Mouse (Mus musculus): ENCODE data around the gene Rab37. TPM values are rescaled to one million over a fixed set of nuclear protein-coding genes. Genes with fewer than 3 reads are reported as not detected.

The Rab37 gene
- total RNA-seq, 4 experiments from 2014 or later: 0.13 to 0.15 TPM; not detected in 2

DNA sequence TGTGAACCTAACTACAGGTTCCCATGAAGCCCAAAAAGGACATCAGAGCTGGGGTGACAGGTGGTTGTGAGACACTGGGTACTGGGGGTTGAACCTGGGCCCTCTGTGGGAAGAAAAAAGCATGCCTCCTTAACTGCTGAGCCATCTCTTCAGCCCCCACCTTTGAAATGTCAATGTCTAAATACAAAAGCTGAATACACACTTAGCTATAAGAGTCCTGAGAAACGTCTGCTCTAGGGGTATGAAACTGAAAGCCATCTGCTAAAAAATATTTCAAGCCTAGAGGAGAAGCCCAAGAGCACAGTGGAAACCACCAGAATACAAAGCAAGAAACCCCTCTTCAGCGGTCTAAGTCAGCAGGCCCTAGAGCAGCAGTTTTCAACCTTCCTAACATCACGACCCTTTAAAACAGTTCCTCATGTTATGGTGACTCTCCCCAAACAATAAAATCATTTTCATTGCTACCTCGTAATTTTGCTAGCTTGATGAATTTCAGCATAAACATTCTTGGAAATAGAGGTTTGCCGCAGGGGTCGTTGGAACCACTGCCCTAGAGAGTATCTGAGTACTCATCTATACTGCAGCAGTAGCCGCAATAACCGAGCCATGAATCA is 40.6 kb downstream of the Rab37 start:
- no peak for DNase-seq (ENCODE audit: low spot score in 2 of 2)

DNA sequence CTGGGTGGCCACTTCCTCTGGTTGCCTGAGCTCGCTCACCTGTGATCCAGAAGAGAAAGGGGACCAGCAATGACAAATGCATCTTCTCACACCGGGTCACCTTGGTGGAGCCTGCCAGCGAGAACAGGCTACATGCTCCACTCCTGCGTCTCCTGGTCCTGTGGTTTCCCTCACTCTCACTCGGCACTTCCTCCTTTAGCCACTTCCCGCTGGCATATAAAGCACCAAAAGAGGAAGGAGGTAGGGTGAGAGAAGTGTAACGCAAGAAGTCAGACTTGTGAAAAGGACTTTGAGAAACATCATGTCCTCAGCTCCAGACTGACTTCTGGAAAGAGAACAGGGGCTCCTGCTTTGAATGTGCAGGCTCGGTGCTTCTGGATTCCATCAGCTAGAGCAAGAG is 42.6 kb downstream of the Rab37 start, which contains the start of gene Cd300lf:
TSS of gene Cd300lf (minus strand) at position 193 of the 400 bp plus-strand sequence.
- no peak for DNase-seq (ENCODE audit: low spot score in 2 of 2)

DNA sequence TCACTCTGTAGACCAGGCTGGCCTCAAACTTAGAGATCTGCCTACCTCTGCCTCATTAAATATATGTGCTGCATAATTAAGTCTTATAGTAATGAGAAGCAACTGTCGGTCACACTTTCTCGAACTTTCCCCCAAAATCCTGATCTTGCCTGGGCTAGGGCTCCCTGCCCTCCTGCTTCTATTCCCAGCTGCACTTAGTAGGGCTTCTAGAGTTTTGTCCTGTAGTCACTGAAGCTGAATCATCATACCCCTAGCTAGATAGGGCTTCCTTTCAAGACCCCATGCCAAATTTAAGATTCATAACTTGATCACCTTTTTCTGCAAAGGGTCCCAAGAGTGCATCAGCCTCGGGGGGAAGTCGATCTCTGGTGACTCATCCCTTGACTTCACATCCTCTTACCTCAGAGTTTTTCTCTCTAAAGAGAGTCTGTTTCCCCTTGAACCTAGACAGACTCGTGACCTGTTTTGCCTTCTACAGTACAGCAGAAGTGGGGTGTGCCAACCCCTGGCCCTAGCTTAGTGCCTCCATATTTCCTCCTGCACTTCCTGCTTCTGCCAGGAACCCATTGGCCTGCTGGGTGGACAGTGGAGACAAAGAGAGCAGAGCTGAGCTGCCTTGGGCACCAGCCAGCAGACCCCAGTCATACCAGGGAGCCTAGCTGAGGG is 47.5 kb downstream of the Rab37 start:
- DNase-seq (ENCODE audit: low spot score in 2 of 2): no peak

DNA sequence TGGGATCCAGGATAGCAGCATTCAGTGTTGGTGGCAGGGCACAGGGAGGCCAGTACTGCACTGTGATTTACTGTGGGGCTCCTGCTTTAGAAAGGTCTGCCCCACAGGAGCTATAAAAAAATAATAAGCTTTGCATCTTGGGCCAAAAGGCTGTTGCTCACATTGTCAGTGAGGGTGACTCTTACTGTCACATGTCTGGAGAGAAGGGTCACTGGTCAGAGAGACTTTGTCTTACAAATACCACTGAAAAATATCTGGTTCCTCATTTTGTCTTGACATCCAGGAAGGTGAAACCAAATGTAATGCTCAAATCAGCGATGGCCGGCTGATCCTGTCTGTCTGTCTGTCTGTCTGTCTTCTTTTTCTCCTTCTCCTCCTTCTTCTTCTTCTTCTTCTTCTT is 50.7 kb downstream of the Rab37 start:
- DNase-seq (ENCODE audit: low spot score in 2 of 2): no peak

DNA sequence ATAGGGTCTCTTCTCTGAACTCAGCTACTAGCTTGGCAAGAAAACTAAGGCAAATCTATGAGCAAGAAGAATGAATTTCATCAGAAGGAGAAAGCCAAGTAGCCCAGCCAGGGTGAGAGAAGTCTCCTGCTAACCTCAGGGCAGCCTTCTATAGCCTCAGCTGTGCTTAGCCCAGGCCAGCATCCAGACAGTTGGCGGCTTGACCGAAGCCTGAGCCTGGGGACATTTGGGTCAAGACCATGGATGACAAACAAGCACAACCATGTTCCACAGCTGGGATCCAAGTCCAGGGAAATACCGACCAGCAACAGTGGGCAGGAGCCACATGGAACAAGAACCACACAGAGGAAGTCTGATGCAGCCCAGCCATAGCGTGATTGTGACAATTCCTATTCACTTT is 56.6 kb downstream of the Rab37 start:
- no peak for DNase-seq (ENCODE audit: low spot score in 2 of 2)

DNA sequence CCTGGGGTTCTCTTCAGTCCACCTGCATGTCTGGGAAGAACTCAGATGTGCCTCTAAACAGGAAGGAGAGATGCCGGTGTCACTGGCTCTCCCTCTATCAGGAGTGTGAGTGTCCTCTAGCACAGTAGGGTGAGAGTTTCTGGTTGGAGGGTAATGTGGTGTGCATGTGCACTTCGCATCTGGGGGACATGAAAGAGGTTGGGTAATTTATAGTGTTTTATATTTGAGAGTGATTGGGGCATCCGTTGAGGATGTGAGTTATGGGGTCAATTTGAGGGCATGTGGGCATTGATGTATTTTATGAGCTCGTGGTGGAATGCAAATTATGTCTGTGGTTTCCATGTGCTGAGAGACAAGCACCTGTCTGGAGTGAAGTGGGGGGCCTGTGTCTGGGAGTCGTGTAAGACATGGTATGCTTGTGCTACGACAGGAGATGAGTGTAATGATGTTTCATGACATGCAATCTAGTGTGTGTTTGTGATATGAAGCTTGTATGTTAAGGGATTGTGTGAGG is 59.6 kb downstream of the Rab37 start:
- no peak for DNase-seq (ENCODE audit: low spot score in 2 of 2)

DNA sequence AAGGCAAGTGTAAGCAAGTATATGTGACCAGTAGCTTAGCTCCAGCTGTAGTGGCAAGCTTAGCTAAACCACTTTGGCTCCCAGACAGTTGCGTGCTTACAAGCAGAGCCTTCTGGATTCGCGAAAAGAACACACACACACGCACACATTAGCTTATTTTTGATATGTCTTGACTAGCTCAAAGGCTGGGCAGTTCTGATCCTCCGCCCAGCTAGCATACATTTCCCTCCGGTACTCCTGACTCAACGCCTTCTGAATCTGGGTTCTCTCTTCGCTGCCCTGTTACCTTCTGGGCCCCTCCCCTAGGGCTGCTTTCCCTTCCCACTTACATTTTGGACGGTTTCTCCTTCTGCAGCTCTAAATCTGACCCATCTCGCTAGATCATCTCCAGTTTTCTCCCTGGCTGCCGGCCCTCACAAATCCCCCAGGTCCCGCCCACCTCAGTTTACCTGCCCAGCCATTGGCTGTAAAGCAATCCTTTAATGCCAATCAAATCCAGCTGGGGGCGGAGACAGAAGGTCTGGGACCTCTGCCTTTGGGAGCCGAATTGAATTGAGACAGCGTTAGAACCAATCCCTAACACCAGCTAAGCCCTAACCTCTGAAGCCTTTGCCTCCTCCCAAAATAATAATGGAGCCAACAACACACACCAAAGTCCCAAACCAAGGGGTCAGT is 60.7 kb downstream of the Rab37 start:
- no peak for DNase-seq (ENCODE audit: low spot score in 2 of 2)

DNA sequence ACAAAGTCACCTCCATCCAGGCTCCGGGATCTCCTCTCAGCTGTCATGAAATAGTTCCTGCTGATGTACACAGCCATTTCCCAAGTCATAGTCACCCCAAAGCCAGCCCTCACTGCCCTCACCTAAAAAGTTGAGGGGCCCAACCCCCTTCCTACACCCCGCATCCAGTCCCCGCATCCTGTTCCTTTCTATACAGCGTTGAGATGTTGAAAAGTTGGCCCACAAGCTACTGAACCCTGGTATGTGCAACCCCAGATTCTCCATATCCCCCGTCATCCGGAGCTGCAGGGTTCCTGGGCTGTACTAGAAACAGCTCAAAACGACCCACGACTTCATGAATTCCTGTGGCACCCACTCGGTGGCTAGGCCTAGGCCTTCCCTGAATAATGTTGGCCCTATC is 61.9 kb downstream of the Rab37 start:
- DNase-seq (ENCODE audit: low spot score in 2 of 2): no peak

DNA sequence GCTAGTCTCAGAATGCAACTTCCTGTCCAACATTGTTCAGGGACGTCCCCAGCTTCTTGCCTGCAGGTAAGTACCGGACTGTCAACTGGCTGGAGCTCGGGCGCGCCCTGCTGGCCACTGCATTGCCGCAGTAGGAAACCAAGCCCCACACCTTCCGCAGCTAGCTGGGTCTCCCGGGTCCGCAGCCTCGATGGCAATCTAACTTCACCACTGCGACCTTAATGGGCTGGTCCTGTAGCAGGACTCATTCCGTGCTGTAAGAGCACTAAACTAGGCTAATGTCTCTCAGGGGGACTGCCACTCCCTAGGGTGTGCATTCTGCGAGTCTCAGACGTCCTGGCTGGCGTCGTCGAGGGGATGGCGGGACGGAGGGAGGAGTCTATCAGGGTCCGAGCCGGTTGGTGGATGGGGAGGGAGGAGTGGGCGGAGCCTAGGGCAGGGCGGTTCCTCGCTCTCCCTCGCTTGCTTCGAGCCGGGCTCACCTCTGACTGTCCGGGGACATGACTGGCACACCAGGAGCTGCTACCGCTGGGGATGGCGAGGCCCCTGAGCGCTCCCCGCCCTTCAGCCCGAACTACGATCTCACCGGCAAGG is 62.6 kb downstream of the Rab37 start:
- DNase-seq (ENCODE audit: low spot score in 2 of 2): peak in 1 of 2 experiments; percentile 52

DNA sequence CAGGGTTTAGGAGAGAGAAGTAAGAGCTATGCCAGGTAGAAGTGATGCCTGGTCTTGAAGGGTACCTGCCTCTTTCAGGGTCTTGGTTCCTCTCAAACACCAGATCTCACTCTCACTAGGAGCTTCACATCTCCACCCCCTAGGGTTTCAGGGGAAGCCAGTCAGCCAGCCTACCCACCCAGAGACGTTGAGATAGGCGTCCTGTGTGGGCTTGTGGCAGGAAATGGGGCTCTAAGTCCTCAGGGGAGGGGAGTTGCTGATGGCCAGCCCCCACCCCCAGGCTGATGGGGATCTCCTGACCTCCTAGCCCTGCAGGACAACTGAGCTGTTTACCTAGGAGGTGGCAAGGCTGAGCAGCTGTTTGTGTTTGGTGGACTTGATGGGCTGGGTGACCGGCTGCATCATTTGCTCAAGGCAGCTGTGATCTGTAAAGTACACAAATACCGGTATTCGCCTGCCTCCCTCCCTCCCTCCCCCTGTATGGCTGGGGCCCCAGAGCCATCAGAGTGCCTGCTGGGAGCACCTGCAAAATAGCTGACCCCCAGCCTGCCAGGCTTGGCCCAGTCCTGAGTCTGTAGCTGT is 63.9 kb downstream of the Rab37 start:
- DNase-seq (ENCODE audit: low spot score in 2 of 2): no peak

DNA sequence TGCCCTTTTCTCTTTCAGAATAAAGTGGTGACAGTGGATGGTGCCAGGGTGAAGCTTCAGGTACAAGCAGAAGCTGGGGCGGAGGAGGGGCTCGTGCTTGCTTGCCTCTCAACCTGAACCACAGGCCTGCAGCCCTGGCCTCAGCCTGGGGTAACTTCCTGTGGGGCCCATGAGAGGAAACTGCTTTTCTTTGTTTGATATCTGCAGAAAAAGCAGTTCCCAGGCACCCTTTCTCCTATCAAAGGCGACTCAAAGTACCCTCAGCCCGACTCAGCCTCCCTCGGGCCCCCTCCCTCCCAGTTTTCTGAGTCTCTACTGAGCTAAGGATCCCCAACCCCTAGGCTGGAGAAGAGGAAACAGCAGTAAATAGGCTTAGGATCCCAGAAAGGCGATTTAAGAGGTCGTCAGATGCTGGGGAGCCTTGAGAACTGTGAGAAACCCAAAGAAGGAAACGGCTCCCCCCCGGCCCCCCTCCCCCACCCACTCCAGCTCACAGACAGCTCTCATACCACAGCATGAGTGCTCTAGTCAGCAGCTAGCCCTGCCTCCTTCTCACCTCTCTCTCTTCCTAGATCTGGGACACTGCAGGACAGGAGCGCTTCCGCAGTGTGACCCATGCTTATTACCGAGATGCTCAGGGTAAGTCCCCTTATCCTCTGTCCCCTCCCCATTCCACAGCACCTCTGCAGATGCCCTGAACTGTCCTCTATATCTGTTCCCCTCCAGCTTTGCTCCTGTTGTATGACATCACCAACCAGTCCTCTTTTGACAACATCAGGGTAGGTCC is 66.9 kb downstream of the Rab37 start:
- no peak for DNase-seq (ENCODE audit: low spot score in 2 of 2)

DNA sequence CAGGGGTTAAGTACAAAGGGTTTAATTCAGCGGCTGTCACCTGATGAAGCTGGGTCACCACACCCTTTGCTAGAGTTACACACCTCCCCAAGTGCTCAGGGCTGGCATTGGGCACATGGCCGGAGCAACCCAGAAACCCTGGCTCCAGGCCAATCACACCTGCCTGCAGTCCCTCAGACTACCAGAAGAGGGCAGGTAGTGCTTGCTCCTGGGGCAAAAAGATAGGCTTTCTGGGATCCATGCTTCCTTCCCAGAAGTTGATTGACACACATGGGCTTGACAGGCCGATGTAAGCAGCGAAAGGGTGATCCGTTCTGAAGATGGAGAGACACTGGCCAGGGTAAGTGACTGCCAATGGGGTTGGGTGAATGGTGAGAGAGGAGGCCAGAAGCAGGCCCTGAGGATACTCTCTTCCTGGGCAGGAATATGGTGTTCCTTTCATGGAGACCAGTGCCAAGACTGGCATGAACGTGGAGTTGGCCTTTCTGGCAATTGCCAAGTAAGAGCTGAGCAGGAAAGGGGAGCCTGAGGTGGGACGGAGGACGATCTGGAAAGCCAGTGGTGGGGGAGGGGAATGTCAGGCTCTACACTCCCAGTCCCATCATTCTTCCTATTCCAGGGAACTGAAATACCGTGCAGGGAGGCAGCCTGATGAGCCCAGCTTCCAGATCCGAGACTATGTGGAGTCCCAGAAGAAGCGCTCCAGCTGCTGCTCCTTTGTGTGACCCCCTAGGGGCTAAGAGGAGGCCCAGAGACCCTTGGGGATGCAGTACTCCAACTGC is 69.0 kb downstream of the Rab37 start:
- peak; percentile 71 to 76 for DNase-seq (ENCODE audit: low spot score in 2 of 2)

DNA sequence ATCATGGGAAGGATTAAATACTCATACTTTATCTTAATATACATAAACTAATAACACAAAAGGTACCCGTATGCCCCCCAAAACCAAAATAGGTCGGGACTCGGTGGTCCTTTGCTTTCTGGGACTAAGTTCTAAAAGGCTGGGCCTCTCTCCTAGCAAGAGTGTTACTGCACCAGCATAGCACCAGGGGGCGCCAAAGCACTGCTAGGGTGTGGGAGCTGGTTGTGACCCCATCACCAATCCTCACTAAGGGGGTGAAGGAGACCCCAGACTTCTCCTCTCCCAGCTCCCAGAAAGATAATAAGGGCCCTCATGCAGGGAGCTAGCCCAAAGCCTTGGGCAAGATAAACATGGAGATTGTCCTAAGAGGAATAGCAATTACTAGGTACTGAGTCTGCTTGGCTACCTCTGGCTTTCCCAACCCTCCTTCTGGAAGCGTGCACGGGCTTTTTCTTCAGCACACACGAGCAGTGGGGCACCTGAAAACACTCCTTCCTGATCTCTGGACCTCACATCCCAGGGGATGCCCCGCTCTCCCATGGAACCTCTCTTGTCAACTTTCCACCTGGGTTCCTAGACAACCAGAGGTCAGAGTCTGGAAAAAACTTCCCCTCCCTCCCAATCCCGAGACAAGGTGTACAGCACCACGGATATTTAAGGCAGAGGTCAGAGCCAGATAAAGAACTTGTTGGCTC is 69.8 kb downstream of the Rab37 start:
- DNase-seq (ENCODE audit: low spot score in 2 of 2): no peak

DNA sequence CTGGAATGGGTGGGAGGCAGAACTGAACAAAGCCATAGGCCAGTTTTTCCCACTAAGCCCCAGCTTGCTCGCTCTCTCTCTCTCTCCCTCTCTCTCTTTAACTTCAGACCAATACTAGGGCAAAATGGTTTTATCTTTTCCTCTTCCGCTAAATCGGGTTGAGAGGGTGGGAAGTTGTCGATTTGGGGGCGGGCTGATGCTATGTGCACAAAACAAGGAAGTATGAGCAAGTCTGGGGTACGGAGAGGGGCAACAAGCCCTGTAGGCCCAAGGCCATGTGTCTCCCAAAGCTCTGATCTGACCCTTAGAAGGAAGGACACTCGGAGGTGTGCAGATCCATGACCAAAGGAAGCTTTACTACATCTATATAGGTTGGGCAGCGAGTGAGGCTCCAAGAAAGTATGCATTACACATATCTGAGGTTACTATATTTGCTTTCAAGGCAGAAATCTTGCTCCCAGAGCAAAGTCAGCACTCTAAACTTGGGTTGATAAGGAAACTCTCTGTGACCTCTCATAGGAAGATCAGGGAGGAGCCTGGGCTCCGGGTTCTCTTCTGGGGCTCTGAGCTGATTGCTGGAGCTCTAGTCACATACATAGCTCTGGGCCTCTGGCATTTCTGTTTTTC is 70.5 kb downstream of the Rab37 start:
- DNase-seq (ENCODE audit: low spot score in 2 of 2): no peak

DNA sequence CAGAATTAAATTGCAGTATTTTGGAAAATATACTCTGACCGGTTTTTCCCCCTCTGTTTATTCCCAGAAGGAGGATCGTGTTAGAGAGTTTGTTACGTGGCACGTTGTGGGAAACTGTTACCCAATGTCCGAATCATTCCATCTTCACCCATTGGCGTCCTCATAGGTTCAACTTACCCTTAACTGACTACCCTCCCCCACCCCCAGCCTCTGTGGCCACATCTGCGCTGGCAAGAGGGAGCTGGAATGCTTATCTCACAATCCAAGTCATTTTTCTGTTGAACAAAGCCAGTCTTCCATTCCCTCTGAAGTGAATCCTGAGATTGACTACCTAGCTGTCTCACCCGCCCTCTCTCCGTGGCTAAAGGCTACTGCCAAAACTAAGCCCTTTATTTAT is 71.0 kb downstream of the Rab37 start:
- no peak for DNase-seq (ENCODE audit: low spot score in 2 of 2)

DNA sequence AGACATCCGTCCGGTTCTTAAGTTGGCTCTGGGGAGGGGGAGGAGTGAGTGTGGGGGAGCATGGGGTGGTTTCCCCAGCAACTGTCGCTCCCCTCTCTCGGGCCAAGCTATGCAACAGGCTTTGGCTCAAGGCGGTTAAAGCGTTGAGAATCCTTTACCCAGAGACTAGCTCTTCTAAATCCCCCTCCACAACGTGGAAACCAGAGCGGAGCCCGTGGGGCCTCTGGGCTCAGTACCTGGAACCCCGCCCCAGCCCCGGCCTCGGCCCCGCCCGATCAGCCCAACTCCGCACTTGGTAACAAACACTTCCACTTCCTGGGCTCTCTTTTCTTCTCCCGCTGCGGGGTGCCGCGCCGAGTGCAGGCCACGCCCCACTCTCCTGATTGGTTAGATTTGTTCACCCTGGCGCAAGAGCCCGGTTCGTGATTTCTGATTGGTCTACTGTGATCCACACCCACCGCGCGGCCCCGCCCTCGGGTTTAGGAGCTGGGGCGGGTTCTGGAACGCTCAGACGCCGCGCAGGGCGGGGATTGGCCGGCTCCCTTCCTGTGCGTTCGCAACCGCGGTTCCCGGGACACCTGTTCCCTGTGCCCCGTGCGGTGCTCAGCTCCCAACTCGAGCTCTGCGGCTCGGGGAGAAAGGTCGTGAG is 71.7 kb downstream of the Rab37 start, which contains the start of gene Slc9a3r1:
TSS of gene Slc9a3r1 (plus strand) at position 510 of the 649 bp plus-strand sequence.
- peak; percentile 99 for DNase-seq (ENCODE audit: low spot score in 2 of 2)

DNA sequence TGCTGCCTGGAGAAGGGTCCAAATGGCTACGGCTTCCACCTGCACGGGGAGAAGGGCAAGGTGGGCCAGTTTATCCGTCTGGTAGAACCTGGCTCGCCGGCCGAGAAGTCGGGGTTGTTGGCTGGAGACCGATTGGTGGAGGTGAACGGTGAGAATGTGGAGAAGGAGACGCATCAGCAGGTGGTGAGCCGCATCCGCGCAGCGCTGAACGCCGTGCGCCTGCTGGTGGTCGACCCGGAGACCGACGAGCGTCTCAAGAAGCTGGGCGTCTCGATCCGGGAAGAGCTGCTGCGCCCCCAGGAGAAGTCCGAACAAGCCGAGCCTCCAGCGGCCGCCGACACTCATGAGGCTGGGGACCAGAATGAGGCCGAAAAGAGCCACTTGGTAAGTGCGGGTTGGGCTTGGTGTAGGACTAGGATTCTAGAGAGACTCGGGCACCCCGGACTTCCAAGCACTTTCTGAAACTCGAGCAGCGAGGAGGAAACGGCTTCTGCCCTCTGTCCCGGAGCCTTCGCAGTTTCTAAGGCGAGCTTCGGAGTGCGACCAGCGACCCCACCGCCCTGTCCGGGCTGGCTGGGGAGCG is 72.4 kb downstream of the Rab37 start:
- DNase-seq (ENCODE audit: low spot score in 2 of 2): no peak

DNA sequence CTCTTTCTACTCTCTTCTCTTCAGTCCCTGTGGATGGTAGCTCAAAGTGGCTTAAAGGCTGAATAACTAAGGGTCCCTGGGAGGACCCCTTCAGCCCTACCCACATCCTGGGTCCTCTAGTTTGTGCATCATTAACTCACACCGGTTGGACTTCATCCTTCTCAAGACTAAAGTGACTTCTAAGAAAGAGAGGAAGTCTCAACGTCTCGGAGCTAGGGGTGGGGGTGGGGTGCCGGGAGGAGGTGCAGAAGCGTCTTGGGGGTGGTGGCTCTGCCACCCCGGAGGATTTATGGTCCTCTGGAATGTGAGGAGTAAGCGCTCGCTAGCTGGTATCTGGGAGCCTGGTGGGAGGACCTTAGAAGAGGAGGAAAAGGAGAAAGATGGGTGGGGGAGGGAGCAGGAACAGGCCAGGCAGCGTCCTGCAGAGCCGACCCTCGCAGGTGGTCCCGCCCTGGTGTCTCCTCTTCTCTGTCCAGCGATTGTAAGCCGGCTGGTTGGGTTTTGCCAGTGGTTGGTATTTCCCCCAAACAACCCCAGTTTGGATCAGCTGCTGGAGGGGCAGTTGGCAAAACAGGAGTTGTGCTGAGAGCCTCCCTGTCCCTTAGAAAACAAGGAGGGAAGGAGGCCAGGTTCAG is 73.2 kb downstream of the Rab37 start:
- DNase-seq (ENCODE audit: low spot score in 2 of 2): no peak

Measured in gastrocnemius, adult 8-10 months (tissue).